Mouse (Mus musculus) cerebellum, postnatal 4 days (tissue): Measurements from ENCODE around the gene Gm5142.
A peak's percentile ranks its signal among the peaks of the same experiment; 100 is the strongest.

Experiments used
- DNase-seq, 2 experiments: peaks; one replicate each; pipeline ENCODE4 v3.0.0; 2022; ENCODE audit warnings: low spot score in 2 of 2, mixed read lengths in 1 of 2

Gm5142 gene

GRCm38 (mm10) chr14:59178649-59179048 lies at the start of gene Gm5142:
Gene Gm5142 (minus strand): TSS chr14:59178749.
- DNase-seq = no peak

DNA sequence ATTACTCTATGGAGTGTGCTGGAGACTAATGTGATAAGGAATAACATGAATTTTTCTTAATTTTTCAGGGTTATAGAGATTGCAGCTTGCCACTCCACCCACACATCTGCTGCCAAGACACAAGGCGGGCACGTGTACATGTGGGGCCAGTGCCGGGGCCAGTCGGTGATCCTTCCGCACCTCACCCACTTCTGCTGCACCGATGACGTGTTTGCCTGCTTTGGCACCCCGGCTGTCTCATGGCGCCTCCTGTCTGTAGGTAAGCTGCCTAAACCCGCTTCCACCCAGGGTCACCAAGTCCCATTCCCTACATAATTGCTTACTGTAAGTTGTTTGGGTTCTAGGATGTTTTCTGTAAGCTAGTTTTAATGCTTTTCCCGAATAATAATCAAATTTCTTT lies 47.7 kb upstream of the Gm5142 start:
- no peak for DNase-seq

DNA sequence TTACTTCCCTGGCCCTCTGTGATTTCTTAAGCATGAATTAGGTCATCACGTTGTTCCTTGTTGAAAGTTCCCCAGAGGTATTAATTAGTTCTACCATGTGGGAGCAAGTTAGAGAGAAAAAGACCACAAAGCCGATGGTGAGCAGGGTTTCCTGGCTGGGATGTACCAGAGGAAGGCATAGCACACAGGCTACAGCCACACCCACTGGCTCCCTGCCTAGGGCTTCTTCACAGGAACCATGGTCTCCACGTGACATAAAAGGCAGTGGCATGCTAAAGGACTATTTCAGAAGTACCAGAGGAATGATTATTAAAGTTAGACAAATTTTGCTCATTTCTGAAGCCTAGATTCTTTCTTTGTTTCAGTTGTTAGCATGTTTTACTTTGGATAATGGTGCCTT lies 40.7 kb upstream of the Gm5142 start:
- DNase-seq = no peak

DNA sequence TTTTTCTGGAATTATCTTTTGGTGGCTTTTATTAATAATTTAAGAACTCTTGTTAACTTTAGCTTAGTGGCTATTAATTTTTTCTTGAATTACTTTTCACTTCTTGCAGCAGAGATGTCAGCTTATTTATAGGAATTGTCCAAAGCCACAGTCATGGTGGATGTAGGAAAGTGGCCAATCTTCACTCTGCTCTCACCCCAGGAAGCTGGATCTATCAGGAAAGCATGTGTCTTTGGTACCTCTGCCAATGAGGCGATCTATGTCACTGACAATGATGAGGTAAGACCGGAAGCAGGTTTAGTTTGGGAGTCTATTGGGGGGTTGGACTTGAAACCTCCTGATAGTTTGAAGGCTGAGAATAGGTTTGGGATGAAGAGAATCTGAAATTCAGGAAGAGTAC lies 31.3 kb upstream of the Gm5142 start:
- DNase-seq = no peak

GRCm38 (mm10) chr14:59209003-59209402 lies 30.5 kb upstream of the Gm5142 start:
- DNase-seq = no peak

GRCm38 (mm10) chr14:59205976-59206583 lies 27.5 kb upstream of the Gm5142 start:
- no peak for DNase-seq

GRCm38 (mm10) chr14:59205461-59205860 lies 26.9 kb upstream of the Gm5142 start:
- no peak for DNase-seq

- no peak for DNase-seq
These were observed 23.2 kb upstream of the Gm5142 start for GRCm38 (mm10) chr14:59201604-59202215.

DNA sequence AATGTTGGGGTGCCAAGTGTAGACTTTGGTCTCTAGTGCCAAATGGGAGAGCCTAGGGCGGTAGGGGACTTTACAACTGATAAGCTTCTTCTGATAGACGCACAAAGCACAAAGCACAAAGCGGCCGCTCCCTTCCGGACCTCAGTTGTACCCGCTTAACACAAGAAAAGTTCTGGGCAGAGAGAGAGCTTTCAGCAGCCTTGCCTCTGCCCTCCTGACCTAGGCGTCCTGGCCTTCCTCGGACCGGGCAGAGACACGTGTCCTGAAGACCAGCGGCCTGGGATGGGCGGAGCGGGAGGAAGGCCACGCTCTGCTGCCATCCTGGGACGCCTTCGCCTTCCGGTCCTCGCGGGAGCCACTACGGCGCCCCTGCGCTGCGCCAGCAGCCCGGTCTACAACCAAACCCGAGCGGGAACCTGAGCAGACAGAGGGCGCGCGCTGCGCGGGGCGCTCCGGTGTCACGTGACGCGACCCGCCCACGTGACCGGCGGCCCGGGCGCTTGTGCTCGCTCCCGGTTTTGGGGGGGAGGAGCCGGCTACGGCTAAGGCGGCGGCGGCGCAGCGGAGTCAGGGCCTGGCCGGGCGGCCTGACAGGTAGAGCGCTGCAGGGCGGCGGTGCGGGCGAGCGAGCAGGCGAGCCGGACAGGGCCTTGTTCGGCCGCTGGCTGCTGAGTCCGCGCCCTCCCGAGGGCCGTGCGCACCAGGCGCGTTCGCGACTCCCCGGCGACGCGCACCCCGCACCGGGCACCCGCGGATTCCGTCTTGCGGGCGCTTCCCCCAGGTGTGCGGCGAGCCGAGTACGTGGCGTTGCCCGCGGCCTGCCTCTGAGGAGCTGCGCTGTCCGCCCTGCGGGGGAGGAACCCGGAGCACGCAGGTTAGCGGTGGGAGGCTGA lies 22.4 kb upstream of the Gm5142 start, which contains the start of gene Rcbtb1:
Gene Rcbtb1, plus strand, starts transcription at position 499 of the 893 bp plus-strand sequence.
- peak; percentile 71 to 91 for DNase-seq

GRCm38 (mm10) chr14:59186121-59186520 lies 7.6 kb upstream of the Gm5142 start:
- no peak for DNase-seq

DNA sequence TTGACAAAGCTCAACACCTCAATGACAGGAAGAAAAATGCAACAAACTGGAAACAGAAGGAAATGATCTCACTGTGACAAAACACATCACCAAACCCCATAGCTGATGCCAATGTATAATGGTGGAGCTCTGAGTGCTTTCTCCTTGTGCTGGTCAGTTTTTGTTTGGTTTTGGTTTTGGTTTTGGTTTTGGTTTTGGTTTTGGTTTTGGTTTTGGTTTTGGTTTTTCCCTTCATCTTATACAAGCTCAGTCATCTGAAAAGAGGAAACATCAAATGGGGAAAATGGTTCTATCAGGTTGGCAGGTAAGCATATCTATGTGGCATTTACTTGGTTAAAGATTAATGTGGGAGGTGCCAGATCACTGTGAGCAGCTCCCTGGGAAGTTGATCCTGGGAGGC lies 7.0 kb upstream of the Gm5142 start:
- no peak for DNase-seq

- DNase-seq = no peak
These were observed 4.2 kb upstream of the Gm5142 start for GRCm38 (mm10) chr14:59182732-59183131.

DNA sequence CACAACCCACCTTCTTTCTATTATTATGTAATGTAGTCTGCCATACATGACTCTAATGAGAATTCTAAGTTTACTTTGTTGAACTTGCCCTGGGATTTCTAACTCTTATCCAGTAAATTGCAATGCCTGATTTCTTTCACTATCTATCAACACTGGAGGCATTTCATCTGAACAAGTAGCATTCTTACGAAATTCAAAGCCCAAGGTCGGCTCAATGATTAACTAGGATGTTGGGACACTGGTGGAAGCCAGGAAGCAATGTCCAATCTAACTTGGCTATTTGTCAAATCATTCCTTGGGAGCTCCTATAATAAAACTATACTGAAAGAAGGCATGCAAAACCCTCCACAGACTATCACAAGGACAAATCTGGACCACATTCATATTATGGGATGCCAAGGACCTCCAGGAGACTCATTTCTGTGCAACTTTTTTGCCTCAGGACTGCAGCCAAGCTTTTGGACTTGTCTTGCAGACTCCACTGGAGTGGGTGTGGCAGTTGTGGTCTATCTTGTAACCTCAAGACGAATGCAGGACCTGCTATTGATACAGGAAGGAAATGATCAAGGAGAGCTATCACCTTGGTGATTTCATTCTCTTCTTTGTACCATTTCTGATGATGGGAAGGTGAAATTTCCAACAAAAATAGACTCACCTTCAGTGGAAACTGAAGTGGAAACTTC lies 21.4 kb downstream of the Gm5142 start:
- DNase-seq = no peak

GRCm38 (mm10) chr14:59155589-59155988 lies 23.0 kb downstream of the Gm5142 start:
- DNase-seq = no peak

GRCm38 (mm10) chr14:59142793-59143192 lies 35.8 kb downstream of the Gm5142 start, which contains the start of gene 1700129C05Rik:
Gene 1700129C05Rik (minus strand): TSS chr14:59142893.
- DNase-seq = no peak

DNA sequence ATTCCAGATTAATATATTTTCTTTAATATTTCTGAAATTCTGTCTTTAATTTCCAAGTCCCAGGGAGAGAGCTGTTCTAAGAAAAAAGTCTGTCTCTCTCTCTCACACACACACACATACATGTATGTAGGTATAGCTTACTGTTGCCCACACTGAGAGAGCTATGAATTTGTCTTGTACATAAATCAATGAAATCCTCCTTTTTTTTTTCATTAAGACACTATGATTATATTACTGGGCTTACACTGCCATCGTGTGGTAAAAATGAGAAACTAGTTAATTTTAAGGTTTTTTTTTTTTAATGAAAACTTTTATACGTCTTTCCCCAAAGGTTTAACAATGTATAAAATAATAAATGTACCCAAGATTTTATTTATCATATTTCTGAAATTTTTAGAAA lies 64.3 kb downstream of the Gm5142 start:
- DNase-seq = no peak
